Mouse (Mus musculus): ENCODE results near the gene Arg1. TPM values are rescaled to one million over a fixed set of nuclear protein-coding genes. Genes with fewer than 3 reads are reported as not detected.

Gene Arg1
- polyA plus RNA-seq, 1 experiment: 0.62 TPM

DNA sequence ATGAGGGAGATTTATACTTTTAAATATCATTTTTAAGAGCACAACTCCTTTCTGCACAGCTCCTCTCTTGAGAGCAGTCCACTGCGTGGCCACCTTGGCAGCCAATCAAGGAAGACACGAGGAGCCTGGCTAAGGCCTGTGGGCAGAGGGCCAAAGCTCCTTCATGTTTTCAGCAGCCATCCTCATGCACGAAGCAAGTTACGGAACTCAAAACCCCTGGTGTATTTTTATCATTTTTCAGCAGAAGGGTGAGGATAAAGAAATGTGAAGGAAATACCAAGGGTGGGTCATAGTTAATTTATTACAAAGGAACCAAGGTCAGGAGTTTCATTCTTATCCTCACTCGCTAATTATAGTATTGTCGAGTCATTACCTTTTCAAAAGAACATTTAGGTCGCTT lies 25.3 kb upstream of the Arg1 start:
- TF ChIP-seq POLR2A (IDR thresholded peaks at IDR 0.05; ENCODE audit: borderline replicate concordance, extremely low read depth, insufficient read depth, insufficient read length, poor library complexity, severe bottlenecking) (no peak), CTCF (IDR thresholded peaks at IDR 0.05; ENCODE audit: borderline replicate concordance, extremely low read depth, insufficient read depth, insufficient read length) (no peak)
- DNase-seq (ENCODE audit: low read depth): no peak

DNA sequence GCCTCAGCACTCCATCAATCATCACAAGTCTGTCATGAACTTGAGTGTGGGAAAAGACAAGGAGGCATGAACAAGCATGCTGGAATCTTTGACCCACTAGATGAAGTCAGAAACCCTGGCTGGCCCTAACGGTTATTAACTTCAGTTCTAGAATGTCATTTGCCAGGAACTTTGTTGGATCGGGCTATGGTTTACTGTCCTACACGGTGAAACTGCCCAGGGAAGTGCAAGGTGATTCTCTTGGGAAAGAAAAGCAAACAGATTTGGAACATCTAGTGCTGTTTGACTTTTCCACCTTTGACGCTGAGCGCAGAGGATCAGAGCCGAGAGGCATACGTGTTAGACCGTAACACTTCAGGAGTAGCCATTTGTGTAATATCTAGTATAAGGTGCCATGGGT lies 24.3 kb upstream of the Arg1 start:
- TF ChIP-seq CTCF (IDR thresholded peaks at IDR 0.05; ENCODE audit: borderline replicate concordance, extremely low read depth, insufficient read depth, insufficient read length): no peak
- TF ChIP-seq POLR2A (IDR thresholded peaks at IDR 0.05; ENCODE audit: borderline replicate concordance, extremely low read depth, insufficient read depth, insufficient read length, poor library complexity, severe bottlenecking): no peak
- DNase-seq (ENCODE audit: low read depth): no peak

DNA sequence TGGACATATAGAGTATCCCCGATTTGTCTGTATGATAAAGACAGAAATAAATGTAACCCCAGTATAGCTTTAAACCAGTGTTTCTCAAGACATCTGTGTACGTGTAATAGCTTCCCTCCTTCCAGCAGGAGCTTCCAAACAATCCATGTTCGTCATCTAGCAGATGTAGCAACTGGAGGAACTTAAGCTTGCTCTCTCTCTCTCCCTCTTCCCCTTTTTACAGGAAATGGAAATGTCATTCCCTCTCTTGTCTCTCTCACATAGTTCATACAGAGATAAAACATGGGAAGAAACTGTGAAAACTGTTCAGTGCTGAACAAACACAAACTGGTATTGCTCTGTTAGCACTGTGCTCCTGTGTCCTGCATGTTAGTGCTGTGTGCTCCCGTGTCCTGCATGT lies 22.9 kb upstream of the Arg1 start:
- no peak for DNase-seq (ENCODE audit: low read depth)
- no peak for TF ChIP-seq POLR2A (IDR thresholded peaks at IDR 0.05; ENCODE audit: borderline replicate concordance, extremely low read depth, insufficient read depth, insufficient read length, poor library complexity, severe bottlenecking)
- TF ChIP-seq CTCF (IDR thresholded peaks at IDR 0.05; ENCODE audit: borderline replicate concordance, extremely low read depth, insufficient read depth, insufficient read length): no peak

DNA sequence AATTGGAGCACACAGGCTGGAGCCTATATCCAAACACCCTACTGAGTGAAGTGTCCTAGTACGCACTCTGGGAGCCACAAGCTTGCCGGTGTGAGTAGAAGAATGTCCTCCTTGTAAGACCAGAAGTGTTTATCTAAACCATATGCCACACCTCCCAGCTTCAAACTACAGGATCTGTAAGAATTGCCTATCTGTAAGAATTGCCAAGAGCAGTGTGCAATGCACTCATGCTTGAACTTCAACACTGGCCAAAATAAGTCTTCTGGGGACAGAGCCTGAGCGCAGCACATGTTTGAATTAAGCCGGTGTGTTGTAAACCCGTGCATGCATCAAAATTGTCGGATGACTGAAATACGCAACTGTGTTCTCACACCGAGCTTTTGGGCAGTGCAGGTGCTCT lies 21.0 kb upstream of the Arg1 start:
- DNase-seq (ENCODE audit: low read depth): no peak
- TF ChIP-seq POLR2A (IDR thresholded peaks at IDR 0.05; ENCODE audit: borderline replicate concordance, extremely low read depth, insufficient read depth, insufficient read length, poor library complexity, severe bottlenecking): no peak
- no peak for TF ChIP-seq CTCF (IDR thresholded peaks at IDR 0.05; ENCODE audit: borderline replicate concordance, extremely low read depth, insufficient read depth, insufficient read length)

DNA sequence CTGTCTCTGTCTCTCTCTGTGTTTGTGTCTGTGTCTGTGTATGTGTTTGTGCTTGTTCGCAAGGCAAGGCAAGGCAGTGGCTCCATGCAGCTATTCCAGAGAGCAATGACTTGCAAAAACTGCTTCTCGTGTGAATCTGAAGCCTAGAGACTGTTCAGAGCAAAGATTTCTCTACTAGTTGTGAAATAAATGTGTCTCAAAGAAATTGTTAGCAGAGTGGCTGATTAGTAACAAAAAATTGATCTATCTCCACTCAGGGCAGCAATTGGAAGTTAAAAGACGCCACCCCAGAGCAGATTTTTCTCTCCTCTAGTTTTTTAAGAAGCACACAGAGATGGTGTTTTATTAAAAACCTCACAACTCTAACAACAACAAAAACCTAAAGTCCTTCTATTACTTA lies 20.6 kb upstream of the Arg1 start:
- TF ChIP-seq CTCF (IDR thresholded peaks at IDR 0.05; ENCODE audit: borderline replicate concordance, extremely low read depth, insufficient read depth, insufficient read length) (no peak), POLR2A (IDR thresholded peaks at IDR 0.05; ENCODE audit: borderline replicate concordance, extremely low read depth, insufficient read depth, insufficient read length, poor library complexity, severe bottlenecking) (no peak)
- DNase-seq (ENCODE audit: low read depth): no peak

DNA sequence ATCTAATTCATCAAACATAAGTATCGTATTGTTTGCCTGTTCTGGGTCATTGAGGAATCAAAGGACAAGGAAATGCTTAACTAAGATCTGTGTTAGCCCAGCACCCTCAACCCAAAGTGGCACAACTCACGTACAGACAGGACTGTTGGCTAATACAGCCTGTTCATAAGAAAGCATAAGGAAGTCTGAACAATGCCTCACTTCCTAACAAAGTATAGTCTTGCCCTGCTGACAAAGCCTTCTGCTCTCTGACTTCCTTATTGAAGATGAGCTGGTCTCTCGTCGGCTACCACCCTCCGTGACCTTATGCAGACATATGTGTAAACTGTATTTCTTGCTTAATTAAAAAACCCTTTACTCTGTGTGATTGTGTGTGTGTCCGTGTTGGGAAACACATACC lies 2.9 kb upstream of the Arg1 start:
- DNase-seq (ENCODE audit: low read depth): no peak
- TF ChIP-seq CTCF (IDR thresholded peaks at IDR 0.05; ENCODE audit: borderline replicate concordance, extremely low read depth, insufficient read depth, insufficient read length): no peak
- TF ChIP-seq POLR2A (IDR thresholded peaks at IDR 0.05; ENCODE audit: borderline replicate concordance, extremely low read depth, insufficient read depth, insufficient read length, poor library complexity, severe bottlenecking): no peak

DNA sequence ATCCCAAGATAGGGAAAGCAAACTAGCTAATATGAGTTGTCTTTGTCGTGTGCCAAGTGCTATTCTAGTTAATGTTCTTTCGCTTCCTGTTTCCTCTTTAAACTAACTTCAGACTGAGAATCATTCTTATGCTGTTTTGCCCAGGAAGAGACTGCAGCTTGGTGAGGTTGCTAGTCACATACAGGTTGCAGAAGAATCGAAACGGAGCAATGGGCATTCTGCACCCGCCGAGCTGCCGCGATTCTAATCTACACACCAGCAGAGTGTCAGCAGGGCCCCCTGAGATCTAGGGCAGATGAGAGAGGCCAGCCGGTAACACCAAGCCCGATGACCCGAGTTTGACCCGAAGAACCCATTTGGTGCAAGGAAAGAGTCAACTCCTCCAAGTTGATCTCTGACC lies 788 bp upstream of the Arg1 start:
- TF ChIP-seq POLR2A (IDR thresholded peaks at IDR 0.05; ENCODE audit: borderline replicate concordance, extremely low read depth, insufficient read depth, insufficient read length, poor library complexity, severe bottlenecking) (no peak), CTCF (IDR thresholded peaks at IDR 0.05; ENCODE audit: borderline replicate concordance, extremely low read depth, insufficient read depth, insufficient read length) (no peak)

DNA sequence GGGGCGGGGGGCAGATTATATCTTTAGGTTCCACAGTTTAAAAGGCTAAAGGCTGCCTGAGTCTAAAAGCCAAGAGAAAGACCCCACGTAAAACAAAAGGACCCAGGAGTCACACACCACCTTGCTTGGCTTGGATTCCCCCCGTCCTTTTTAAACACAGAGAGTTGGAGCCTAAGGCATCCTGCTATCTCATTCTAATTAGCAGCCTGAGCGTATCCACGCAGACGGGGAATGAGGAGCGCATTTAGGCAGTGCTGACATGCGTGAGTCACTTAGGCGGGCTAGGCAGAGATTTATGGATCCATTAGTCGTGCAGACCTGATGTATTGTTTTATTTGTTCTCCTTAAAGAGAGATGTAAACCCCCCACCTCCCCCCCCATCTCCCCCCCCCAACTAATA lies 904 bp downstream of the Arg1 start:
- peak; percentile 59 for DNase-seq (ENCODE audit: low read depth)

More for the DNA sequence above, 788 bp upstream of the Arg1 start:
- DNase-seq (ENCODE audit: low read depth): no peak

DNA sequence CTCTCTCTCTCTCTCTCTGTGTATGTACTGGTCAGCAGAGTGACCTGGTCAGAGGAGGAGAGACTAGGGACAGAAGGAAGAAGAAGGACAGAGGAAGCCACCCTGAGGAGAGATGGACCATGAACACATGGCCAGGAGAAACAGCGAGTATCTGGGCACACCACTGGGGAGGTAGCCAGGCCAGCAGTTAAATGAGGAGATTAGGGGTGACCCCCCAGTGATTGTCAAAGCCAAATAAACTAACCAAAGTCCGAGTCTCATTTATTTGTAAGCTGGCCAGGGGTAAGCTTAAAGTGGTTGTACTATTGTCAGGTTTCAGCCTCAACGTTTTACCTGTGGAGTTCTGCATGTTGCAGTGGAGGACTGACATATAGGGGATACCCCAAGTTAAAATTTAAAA lies 3.0 kb downstream of the Arg1 start:
- DNase-seq (ENCODE audit: low read depth): no peak
- TF ChIP-seq CTCF (IDR thresholded peaks at IDR 0.05; ENCODE audit: borderline replicate concordance, extremely low read depth, insufficient read depth, insufficient read length) (no peak), POLR2A (IDR thresholded peaks at IDR 0.05; ENCODE audit: borderline replicate concordance, extremely low read depth, insufficient read depth, insufficient read length, poor library complexity, severe bottlenecking) (no peak)

More for the DNA sequence above, 904 bp downstream of the Arg1 start:
- TF ChIP-seq CTCF (IDR thresholded peaks at IDR 0.05; ENCODE audit: borderline replicate concordance, extremely low read depth, insufficient read depth, insufficient read length) (no peak), POLR2A (IDR thresholded peaks at IDR 0.05; ENCODE audit: borderline replicate concordance, extremely low read depth, insufficient read depth, insufficient read length, poor library complexity, severe bottlenecking) (no peak)

DNA sequence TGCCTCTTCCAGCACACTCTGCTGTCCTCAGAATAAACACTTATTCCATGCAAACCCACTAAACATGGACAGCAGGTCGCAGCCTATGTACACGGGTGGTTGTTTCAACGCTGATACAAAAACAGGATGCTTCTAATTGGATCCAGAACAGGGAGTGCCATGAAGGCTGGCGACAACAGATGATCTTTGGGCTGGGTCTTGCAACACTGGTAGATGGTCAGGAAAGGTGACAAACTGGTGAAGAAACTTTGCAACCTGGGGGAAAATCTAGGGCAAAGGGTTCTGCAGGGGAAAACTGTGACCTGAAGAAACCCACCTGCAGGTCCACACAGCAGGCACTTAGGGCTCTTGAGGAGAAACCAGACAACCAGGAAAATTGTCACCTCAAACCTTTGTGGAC lies 4.3 kb downstream of the Arg1 start:
- DNase-seq (ENCODE audit: low read depth): no peak
- TF ChIP-seq CTCF (IDR thresholded peaks at IDR 0.05; ENCODE audit: borderline replicate concordance, extremely low read depth, insufficient read depth, insufficient read length): no peak

DNA sequence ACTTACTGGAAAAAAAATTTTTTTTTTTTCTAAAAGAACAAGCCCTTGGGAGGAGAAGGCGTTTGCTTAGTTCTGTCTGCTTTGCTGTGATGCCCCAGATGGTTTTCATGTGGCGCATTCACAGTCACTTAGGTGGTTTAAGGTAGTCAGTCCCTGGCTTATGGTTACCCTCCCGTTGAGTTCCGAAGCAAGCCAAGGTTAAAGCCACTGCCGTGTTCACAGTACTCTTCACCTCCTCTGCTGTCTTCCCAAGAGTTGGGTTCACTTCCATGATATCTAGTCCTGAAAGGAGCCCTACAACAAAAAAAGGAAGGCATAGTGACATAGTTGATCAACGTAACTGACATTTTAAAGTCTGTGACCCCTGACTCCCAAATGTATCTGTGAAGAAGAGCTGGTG lies 11.8 kb downstream of the Arg1 start:
- TF ChIP-seq CTCF (IDR thresholded peaks at IDR 0.05; ENCODE audit: borderline replicate concordance, extremely low read depth, insufficient read depth, insufficient read length): no peak
- no peak for TF ChIP-seq POLR2A (IDR thresholded peaks at IDR 0.05; ENCODE audit: borderline replicate concordance, extremely low read depth, insufficient read depth, insufficient read length, poor library complexity, severe bottlenecking)
- DNase-seq (ENCODE audit: low read depth): no peak

DNA sequence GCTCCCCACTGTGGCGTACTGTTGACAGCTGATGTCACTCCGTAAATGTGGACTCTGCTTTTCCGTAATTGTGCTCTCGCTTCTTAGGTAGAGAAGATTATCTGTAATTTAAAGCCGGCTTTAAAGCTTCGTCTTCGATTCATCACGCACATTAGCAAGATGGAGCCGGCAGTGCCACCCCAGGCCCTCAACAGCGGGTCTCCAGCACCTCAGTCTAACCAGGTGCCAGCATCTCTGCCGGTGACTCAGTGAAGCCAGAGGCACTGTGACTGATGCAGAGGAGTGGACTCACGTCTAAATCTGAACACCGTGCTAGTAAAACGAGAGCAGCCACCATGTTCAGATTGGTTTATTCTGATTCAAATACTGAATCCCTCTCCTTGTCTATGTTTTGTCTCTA lies 14.7 kb downstream of the Arg1 start:
- TF ChIP-seq POLR2A (IDR thresholded peaks at IDR 0.05; ENCODE audit: borderline replicate concordance, extremely low read depth, insufficient read depth, insufficient read length, poor library complexity, severe bottlenecking) (no peak), CTCF (IDR thresholded peaks at IDR 0.05; ENCODE audit: borderline replicate concordance, extremely low read depth, insufficient read depth, insufficient read length) (no peak)
- no peak for DNase-seq (ENCODE audit: low read depth)

DNA sequence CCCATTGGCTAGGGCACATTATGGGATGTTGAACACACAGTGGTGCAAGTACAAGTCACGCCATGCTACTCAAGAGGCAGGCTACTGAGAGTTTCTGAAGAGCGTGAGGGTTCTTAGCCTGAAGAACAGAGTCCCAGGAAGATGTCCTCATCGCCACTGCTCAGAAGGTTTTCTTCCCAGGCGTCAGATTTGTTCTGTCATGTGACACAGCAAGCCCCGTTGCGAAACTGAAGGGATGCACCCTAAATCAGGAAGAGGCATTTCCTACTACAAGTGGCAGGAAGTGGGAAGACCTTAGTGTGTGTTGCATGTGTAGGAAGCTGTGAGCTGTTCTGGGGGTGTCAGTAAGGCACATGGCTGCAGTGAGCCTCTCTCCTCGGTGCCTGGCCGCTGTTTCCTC lies 16.1 kb downstream of the Arg1 start:
- DNase-seq (ENCODE audit: low read depth): no peak
- TF ChIP-seq POLR2A (IDR thresholded peaks at IDR 0.05; ENCODE audit: borderline replicate concordance, extremely low read depth, insufficient read depth, insufficient read length, poor library complexity, severe bottlenecking) (no peak), CTCF (IDR thresholded peaks at IDR 0.05; ENCODE audit: borderline replicate concordance, extremely low read depth, insufficient read depth, insufficient read length) (no peak)

All from brain, embryonic 14.5 days (tissue).